Mouse (Mus musculus) erythroblast, embryonic 14.5 days (primary cell): ENCODE measurements around the gene Ccnl2. TPM values are rescaled to one million over a fixed set of nuclear protein-coding genes. Genes with fewer than 3 reads are reported as not detected.
A peak's percentile ranks its signal among the peaks of the same experiment; 100 is the strongest.

ENCODE experiments used
- H3K27me3 ChIP-seq: 2 replicates; pipeline ENCODE4 v1.6.1; 2012; ENCODE audit warnings: inconsistent platforms; ENCODE audit not compliant: control insufficient read depth
- H3K36me3 ChIP-seq: 2 replicates; pipeline ENCODE4 v1.6.1; 2012; ENCODE audit warnings: mild to moderate bottlenecking, inconsistent platforms; ENCODE audit not compliant: control insufficient read depth
- H3K4me1 ChIP-seq: 2 replicates; pipeline ENCODE4 v1.6.1; 2012; ENCODE audit warnings: inconsistent platforms; ENCODE audit not compliant: control insufficient read depth
- H3K4me3 ChIP-seq: replicated peaks from 2 replicates; pipeline ENCODE3; 2012; ENCODE audit warnings: moderate library complexity, mild to moderate bottlenecking, inconsistent platforms
- H3K9me3 ChIP-seq: 2 replicates; pipeline ENCODE4 v1.6.1; 2012; ENCODE audit warnings: low read length, inconsistent platforms, mixed read lengths; ENCODE audit not compliant: control insufficient read depth
- GATA1 ChIP-seq: IDR thresholded peaks from 2 replicates; pipeline ENCODE4 v1.6.1; 2012; ENCODE audit warnings: low read length, inconsistent platforms, mixed read lengths
- TAL1 ChIP-seq: IDR thresholded peaks from 3 replicates; pipeline ENCODE4 v1.6.1; 2012; ENCODE audit warnings: low read length, inconsistent platforms, mixed read lengths
- polyA plus RNA-seq: library from polyadenylated mRNA; stranded (reverse); fragments of >175 nt; gene quantifications from 2 replicates; pipeline ENCODE4 v1.2.3, GENCODE M21; 2012

Ccnl2 gene
- polyA plus RNA-seq, 1 experiment = 4.8 TPM

DNA sequence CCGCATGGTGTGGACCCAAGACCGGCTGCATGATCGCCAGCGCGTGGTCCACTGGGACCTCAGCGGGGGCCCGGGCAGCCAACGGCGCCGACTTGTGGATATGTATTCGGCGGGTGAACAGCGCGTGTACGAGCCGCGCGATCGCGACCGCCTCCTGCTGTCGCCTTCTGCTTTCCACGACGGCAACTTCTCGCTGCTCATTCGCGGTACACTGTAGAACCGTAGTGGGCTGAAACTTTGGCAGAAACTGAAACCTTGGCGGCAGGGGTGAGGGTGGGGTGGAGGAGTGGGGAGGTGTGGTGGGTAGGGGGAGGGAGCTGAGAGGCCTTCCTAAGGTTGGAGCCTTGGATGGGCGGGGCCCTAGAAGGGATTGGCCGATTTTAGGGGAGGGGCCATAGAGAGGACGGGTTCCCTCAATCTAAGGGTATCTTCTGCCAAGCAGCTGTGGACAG, 28.7 kb downstream of the Ccnl2 start:
- peaks cover 27% of the 10 kb centered on the region for H3K4me1 ChIP-seq
- H3K9me3 ChIP-seq = no peaks in the 10 kb centered on the region; the same call in 1 of the 2 replicates
- H3K4me3 ChIP-seq = peak overlapping the region; percentile 65
- peaks cover 61% of the 10 kb centered on the region for H3K27me3 ChIP-seq
- TF ChIP-seq GATA1 = no peak
- TF ChIP-seq TAL1 = no peak
- H3K36me3 ChIP-seq = no peaks in the 10 kb centered on the region

DNA sequence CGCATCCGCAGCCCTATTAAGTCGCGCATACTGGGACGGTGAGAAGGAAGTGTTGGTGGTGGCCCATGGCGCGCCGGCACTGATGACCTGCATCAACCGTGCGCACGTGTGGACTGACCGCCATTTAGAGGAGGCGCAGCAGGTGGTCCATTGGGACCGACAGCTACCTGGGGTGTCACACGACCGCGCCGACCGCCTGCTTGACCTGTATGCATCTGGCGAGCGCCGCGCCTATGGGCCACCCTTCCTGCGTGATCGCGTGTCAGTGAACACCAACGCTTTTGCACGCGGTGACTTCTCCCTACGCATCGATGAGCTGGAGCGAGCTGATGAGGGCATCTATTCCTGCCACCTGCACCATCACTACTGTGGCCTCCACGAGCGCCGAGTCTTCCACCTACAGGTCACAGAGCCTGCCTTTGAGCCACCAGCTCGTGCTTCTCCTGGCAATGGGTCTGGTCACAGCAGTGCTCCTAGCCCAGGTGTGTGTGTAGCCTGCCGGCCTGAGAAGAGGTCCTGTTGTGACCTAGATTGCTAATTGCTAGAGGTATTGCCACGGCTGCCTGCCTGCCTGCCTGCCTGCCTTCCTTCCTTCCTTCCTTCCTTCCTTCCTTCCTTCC, 29.5 kb downstream of the Ccnl2 start:
- Histone ChIP-seq H3K9me3 (no peaks in the 10 kb centered on the region; the same call in 1 of the 2 replicates), H3K4me3 (peak overlapping the region; percentile 65), H3K27me3 (peaks cover 61% of the 10 kb centered on the region), H3K36me3 (no peaks in the 10 kb centered on the region), H3K4me1 (peaks cover 32% of the 10 kb centered on the region)
- TF ChIP-seq GATA1 = no peak
- no peak for TF ChIP-seq TAL1

DNA sequence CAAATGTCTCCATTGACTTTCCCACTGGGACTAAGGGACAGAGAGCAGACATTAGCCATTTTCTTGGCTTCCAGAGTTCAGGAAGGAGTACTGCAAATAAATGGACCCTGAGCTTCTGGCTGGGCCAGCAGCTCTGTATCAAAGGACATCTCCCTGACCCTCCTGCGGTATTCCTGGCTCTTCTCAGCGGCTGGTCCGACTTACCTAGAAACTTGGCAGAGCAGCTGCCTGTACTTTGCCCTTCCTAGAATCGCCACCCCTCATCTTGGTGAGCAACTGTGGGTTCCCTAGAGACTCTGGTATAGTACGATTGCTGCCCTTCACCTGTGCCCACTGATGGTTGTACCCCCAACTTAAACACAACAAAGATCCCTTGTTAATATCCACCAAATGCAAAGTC, 30.9 kb downstream of the Ccnl2 start:
- TF ChIP-seq GATA1 (no peak), TAL1 (no peak)
- Histone ChIP-seq H3K4me1 (peaks cover 43% of the 10 kb centered on the region), H3K27me3 (peaks cover 55% of the 10 kb centered on the region), H3K9me3 (no peaks in the 10 kb centered on the region; the same call in 1 of the 2 replicates), H3K36me3 (no peaks in the 10 kb centered on the region), H3K4me3 (no peak overlapping the region)

DNA sequence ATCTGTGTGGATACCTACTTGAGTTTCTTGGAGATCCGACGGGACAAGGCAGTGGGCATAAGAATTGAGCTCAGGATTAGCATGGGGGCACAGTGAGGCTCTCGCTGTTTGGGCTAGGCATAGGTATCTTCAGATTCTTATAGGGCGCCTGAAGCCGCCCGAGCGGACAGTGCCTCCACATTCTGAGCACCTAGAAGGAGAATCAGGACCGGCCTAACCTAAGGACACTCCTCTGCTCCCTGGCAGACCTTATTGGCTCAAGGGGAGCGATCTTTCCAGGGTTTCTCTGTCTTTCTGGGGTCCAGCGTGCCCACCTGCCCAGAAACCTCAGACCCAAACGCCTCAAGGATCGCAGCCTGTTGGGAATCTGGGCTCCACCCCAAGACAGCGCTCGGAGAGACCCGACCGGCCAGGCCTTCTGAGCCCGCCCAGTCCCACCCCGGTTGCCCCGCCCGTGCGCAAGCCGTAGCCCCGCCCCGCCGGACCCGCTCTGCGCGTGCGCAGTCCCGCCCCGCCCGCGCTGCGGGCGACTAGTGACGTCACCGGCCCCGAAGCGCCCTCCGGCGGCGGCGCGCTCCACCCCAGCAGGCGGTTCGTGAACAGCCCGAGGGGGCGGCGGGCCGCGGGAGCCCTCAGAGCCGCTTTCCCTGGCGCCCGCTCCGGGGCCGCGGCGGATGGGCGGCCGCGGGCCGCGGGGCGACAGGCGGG, 34.7 kb downstream of the Ccnl2 start, which contains the start of gene Dvl1:
TSS of gene Dvl1 (plus strand) at position 532 of the 708 bp plus-strand sequence.
- Histone ChIP-seq H3K4me3 (peak within 1 kb of the TSS; percentile 97), H3K27me3 (peaks cover 23% of the 10 kb centered on the region), H3K9me3 (no peaks in the 10 kb centered on the region), H3K36me3 (peaks cover 24% of the 10 kb centered on the region), H3K4me1 (peaks cover 53% of the 10 kb centered on the region)
- TF ChIP-seq GATA1 = no peak
- TF ChIP-seq TAL1 = no peak

DNA sequence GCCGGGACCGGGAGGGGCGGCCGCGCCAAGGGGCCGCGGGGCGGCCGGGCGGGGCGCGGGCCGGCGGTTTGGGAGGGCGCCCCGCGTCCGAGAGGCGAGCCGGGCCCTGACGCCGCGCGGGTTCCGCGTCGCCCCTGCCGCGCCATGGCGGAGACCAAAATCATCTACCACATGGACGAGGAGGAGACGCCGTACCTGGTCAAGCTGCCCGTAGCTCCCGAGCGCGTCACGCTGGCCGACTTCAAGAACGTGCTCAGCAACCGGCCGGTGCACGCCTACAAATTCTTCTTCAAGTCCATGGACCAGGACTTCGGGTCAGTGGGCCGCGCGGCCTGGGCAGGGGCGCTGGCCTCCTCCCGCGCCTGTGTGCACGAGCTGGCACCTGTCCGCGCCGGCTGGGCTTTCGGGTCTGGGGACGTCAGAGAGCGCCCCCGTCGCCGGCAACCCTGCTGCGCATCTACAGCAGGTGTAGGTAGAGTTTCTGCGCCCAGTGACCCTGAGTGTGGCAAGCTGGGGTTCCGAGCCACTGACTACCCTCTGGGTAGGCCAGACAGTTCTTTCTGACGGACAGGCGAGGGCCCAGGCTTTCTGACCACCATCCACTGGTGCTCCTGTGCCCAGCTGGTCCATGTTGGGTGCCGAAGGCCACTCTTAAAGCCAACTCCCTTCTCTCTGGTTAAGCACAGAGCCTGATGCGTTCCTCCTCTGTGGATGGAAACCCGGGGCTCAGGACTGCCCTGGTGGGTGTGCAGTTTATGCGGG, 35.5 kb downstream of the Ccnl2 start:
- no peak for TF ChIP-seq GATA1
- TF ChIP-seq TAL1 = no peak
- peaks cover 57% of the 10 kb centered on the region for H3K4me1 ChIP-seq
- H3K4me3 ChIP-seq = peak overlapping the region; percentile 97
- H3K9me3 ChIP-seq = no peaks in the 10 kb centered on the region
- peaks cover 15% of the 10 kb centered on the region for H3K27me3 ChIP-seq
- H3K36me3 ChIP-seq = peaks cover 30% of the 10 kb centered on the region

DNA sequence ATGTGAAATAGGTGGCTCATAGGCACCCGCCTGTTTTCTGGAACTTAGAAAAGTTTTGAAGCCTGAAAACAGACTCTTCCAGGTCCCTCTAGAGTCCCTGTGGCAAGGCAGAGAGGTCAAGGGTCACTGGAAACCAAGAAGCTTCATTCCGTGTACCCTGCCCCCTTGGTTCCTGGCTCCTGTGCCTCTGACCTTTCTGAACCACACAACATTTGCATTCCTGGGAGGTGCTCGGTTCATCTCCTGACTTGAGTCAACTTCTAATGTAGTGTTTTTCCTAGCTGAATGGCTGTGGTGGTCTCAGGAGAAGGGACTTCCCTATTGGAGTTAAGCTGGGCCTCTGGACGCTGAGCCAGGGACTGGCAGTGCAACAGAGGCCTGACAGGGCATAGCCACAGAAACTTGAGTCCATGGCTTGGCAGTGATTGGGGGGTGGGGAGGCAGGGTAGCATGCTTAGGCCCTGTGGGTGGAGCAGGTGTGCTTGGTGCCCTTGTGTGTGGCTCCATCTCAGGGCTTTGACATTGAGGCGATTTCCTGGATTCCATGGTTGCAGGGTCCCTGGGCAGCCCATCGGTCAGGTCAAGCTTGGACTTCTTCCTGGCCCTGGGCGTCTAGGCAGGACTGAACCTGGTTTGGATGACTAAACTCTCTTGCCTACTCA, 36.3 kb downstream of the Ccnl2 start:
- peak overlapping the region; percentile 97 for H3K4me3 ChIP-seq
- peaks cover 36% of the 10 kb centered on the region for H3K36me3 ChIP-seq
- H3K27me3 ChIP-seq = peaks cover 7% of the 10 kb centered on the region
- TF ChIP-seq GATA1 (no peak), TAL1 (no peak)
- peaks cover 58% of the 10 kb centered on the region for H3K4me1 ChIP-seq
- H3K9me3 ChIP-seq = no peaks in the 10 kb centered on the region

DNA sequence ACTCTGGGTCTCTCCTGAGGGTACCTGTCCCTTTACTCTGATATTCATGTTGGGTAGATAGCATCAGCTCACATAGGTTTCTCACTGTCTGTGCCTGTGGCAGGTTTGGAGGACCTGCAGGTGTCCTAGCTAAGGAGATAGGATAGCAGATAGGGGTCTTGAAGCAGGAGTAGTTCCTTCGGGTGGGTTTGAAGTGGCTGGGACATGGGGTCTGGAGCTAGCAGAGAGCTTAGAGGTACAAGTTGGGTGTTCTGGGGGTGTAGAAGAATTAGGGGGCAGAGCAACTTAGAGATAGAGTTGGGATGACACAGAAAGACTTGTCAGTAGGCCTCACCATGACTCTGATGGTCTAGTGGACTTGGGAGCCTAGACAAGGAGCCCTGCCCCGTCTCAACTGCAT, 37.1 kb downstream of the Ccnl2 start:
- no peaks in the 10 kb centered on the region for H3K9me3 ChIP-seq
- H3K36me3 ChIP-seq = peaks cover 44% of the 10 kb centered on the region
- H3K27me3 ChIP-seq = peaks cover 4% of the 10 kb centered on the region
- no peak for TF ChIP-seq GATA1
- TF ChIP-seq TAL1 = no peak
- H3K4me3 ChIP-seq = peak overlapping the region; percentile 97
- H3K4me1 ChIP-seq = peaks cover 59% of the 10 kb centered on the region

DNA sequence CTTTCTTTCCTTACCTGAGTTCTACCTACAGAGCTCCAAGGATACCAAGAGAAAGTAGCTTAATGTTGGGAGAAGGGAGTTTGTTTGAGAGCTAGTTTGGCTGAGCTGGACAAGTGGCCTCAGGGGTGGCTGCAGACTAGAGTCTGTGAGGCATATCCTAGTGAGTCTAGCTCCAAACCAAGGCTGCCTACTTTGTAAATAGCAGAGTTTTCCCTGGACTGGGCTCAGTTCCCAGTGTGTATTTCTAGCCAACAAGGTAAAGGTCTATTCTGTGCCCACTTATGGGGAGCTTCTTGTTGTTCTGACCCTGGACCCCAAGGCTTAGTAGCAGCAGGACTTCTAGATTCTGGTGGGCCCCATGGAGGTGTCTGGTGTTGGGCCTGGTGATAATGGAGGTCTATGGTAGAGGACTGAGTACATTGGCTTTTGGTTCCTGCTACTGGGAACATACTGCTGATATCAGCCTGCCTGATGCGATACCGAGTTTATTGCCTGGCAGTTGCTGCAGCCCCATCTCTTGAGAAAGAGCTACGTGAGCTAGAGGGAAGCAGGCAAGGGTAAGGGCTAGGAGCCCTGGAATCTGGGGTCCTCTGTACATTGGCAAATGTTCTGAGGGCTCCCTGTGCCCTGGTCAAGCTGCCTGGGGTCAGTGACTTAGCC, 37.6 kb downstream of the Ccnl2 start:
- Histone ChIP-seq H3K4me3 (peak overlapping the region; percentile 97), H3K36me3 (peaks cover 50% of the 10 kb centered on the region), H3K4me1 (peaks cover 64% of the 10 kb centered on the region), H3K9me3 (no peaks in the 10 kb centered on the region), H3K27me3 (peaks cover 4% of the 10 kb centered on the region)
- no peak for TF ChIP-seq GATA1
- TF ChIP-seq TAL1 = no peak
